Mouse (Mus musculus) C2C12 (cell line): ENCODE measurements around the gene Shkbp1. TPM values are rescaled to one million over a fixed set of nuclear protein-coding genes. Genes with fewer than 3 reads are reported as not detected.

ENCODE experiments used
- H3K27me3 ChIP-seq: one replicate; pipeline ENCODE4 v1.6.1; 2011; ENCODE audit not compliant: control insufficient read depth, insufficient read depth, insufficient read length
- H3K36me3 ChIP-seq: one replicate; pipeline ENCODE4 v1.6.1; 2011; ENCODE audit not compliant: control insufficient read depth, insufficient read depth
- H3K4me3 ChIP-seq: one replicate; pipeline ENCODE4 v1.5.1; 2011; ENCODE audit warnings: mild to moderate bottlenecking, control low read depth; ENCODE audit not compliant: poor library complexity, insufficient read depth, severe bottlenecking
- H3K79me2 ChIP-seq: one replicate; pipeline ENCODE4 v1.6.1; 2011; ENCODE audit not compliant: control insufficient read depth, insufficient read depth
- H3K79me3 ChIP-seq: one replicate; pipeline ENCODE4 v1.6.1; 2011; ENCODE audit warnings: low read depth, control low read depth
- H3ac ChIP-seq: one replicate; pipeline ENCODE3; 2011; ENCODE audit warnings: low read depth; ENCODE audit not compliant: control insufficient read depth, insufficient read length
- CEBPB ChIP-seq: IDR thresholded peaks from one replicate; pipeline ENCODE4 v1.6.1; 2011; ENCODE audit warnings: low read depth, mild to moderate bottlenecking, control low read depth, moderate library complexity
- CTCF ChIP-seq: IDR thresholded peaks from one replicate; pipeline ENCODE4 v1.5.1; 2011; ENCODE audit not compliant: control insufficient read depth, insufficient read depth, insufficient read length
- FOSL1 ChIP-seq: IDR thresholded peaks from one replicate; pipeline ENCODE4 v1.8.0; 2011; ENCODE audit warnings: mild to moderate bottlenecking, low read length; ENCODE audit not compliant: poor library complexity, insufficient read depth, severe bottlenecking
- MAX ChIP-seq: IDR thresholded peaks from one replicate; pipeline ENCODE4 v1.6.1; 2011; ENCODE audit warnings: mild to moderate bottlenecking, control low read depth
- MYOD1 ChIP-seq: IDR thresholded peaks from one replicate; pipeline ENCODE4 v1.6.1; 2011; ENCODE audit warnings: low read depth; ENCODE audit not compliant: control insufficient read depth, insufficient read length
- MYOG ChIP-seq: IDR thresholded peaks from one replicate; pipeline ENCODE4 v1.6.1; 2011; ENCODE audit not compliant: control insufficient read depth, insufficient read length; ENCODE audit errors: extremely low read depth
- USF1 ChIP-seq: IDR thresholded peaks from one replicate; pipeline ENCODE4 v1.6.1; 2011; ENCODE audit warnings: low read depth, mild to moderate bottlenecking, control low read depth, moderate library complexity
- polyA plus RNA-seq: library from polyadenylated mRNA; unstranded; fragments of >200 nt; fragmentation: generic; extraction: Trizol; gene quantifications from one replicate; pipeline ENCODE4 v1.2.1, GENCODE M21; 2012; ENCODE audit warnings: missing spikeins

The Shkbp1 gene
- polyA plus RNA-seq, 1 experiment = 27.6 TPM

DNA sequence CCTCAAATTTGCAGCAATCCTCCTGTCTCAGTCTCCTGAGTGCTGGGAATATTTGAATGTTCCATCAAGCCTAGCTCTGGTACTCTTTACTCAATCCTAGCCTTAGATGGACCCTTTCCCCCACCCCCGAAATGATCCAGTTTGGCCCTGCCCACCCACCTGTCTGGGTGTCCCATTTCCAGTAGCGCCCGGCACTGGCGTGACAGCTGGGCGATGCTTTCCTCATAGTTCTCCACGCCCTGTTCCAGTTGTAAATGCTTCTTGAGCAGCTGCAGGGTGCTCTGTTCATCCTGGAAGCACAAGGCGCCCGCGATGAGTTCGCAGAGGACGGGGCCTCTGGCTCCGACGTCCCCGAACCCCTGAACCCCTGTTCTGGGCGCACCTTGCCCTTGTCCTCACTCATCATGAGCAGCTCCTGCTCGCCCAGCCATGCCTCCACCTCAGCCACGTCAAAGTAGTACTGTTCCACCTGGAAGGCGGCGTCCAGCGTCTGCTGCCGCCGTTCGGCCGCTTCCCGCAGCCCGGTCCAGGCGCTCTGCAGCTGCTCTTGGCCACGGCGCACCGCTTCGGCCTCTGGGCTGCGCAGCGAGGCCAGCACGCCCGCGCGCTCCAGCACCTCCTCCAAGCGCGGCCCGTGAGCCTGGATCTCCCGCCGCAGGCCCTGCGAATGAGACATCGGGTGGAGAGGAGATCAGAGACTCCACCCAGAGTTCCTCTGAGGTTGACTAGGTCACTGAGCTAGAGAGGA lies 16.1 kb upstream of the Shkbp1 start:
- TF ChIP-seq FOSL1 (no peak), CTCF (no peak), MAX (no peak), MYOG (no peak), MYOD1 (no peak), CEBPB (no peak), USF1 (no peak)
- Histone ChIP-seq H3K79me3 (no peaks in the 10 kb centered on the region), H3ac (no peak overlapping the region), H3K36me3 (no peaks in the 10 kb centered on the region), H3K27me3 (peaks cover 48% of the 10 kb centered on the region), H3K79me2 (no peaks in the 10 kb centered on the region), H3K4me3 (no peak overlapping the region)

DNA sequence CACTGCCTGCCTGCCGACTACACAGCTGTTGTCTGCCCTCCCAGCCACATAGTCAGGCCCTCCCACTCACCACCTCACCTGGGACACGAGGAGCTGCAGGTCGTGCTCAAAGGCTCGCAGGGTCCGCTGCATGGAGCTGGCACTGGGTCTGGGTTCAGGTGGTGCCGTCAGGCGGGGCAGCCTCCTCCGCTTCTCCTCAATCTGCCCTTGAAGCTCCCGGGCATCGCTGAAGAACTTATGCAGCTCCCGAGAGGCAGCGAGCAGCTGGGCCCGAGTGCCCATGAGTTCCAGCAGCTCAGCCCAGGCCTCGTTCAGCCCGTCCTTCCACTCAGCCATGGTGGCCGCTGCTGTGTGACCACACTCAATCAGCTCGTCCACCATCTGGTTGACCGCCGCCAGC lies 13.3 kb upstream of the Shkbp1 start:
- Histone ChIP-seq H3K4me3 (no peak overlapping the region), H3K27me3 (peaks cover 36% of the 10 kb centered on the region), H3K79me3 (no peaks in the 10 kb centered on the region), H3K36me3 (no peaks in the 10 kb centered on the region), H3ac (no peak overlapping the region), H3K79me2 (no peaks in the 10 kb centered on the region)
- TF ChIP-seq MYOD1 = no peak
- TF ChIP-seq MYOG = no peak
- TF ChIP-seq CTCF = no peak
- TF ChIP-seq FOSL1 = no peak
- no peak for TF ChIP-seq CEBPB
- TF ChIP-seq USF1 = no peak
- TF ChIP-seq MAX = no peak

DNA sequence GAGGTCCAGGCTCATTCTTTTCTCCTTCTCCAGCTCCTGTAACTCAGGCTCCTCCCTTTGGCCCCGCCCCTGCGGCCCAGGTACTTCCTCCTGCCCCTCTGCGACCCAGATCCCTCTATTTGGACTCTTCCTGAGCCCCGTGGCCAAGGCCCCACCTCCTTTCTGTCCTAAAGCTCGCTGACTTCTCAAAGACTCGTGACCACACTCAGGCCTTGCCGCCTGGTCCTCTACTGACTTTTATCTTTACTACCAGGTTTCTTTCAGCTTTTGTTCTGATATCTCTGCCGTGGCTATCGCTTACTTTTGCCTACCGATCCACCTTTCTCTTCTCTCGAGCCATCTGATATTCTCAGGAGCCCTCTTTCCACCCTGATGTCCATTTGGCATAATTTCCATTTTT lies 12.2 kb upstream of the Shkbp1 start:
- H3ac ChIP-seq = no peak overlapping the region
- no peak for TF ChIP-seq MAX
- no peak for TF ChIP-seq CTCF
- no peak for TF ChIP-seq MYOD1
- no peak for TF ChIP-seq FOSL1
- no peak for TF ChIP-seq USF1
- TF ChIP-seq CEBPB = no peak
- no peak for TF ChIP-seq MYOG
- no peaks in the 10 kb centered on the region for H3K79me3 ChIP-seq
- peaks cover 32% of the 10 kb centered on the region for H3K27me3 ChIP-seq
- H3K36me3 ChIP-seq = no peaks in the 10 kb centered on the region
- H3K79me2 ChIP-seq = no peaks in the 10 kb centered on the region
- no peak overlapping the region for H3K4me3 ChIP-seq

DNA sequence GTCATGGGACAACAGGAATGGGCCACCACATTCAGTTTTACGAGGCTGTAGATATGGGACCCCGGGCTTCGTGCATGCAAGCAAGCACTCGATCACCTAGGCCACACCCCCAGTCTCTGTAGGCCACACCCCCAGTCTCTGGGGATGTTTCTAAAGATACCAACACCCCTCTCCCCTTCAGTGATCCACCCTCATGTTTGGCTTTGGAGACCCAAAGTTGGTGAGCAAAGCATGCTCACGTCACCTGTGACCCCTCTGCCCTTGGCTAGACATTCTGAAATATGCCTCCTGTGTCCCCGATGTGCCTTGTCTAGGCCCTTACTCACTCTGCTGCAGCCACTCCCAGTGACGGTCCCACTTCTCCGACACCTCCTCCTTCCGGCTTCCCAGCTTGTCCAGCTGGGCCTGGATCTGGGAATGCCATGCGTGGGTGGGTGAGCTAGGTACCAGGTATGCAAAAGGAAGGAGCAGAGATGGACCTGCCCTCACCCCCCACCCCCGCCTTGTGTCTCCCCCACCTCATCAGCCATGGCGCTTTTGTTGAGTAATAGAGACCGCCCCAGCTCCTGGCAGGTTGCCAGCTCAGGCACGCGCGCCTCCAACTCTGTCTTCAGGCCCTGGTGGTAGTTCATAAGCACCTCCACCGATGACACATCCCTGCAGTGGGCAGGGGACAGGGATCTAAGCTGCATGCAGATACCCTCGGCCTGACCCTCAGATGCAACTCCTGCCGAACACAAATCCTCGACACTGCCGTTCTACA lies 10.4 kb upstream of the Shkbp1 start:
- peaks cover 19% of the 10 kb centered on the region for H3K27me3 ChIP-seq
- no peak for TF ChIP-seq MYOD1
- no peak for TF ChIP-seq MYOG
- TF ChIP-seq CTCF = no peak
- TF ChIP-seq MAX = no peak
- no peak for TF ChIP-seq FOSL1
- no peak for TF ChIP-seq CEBPB
- TF ChIP-seq USF1 = no peak
- no peak overlapping the region for H3K4me3 ChIP-seq
- H3ac ChIP-seq = no peak overlapping the region
- H3K79me2 ChIP-seq = no peaks in the 10 kb centered on the region
- no peaks in the 10 kb centered on the region for H3K79me3 ChIP-seq
- no peaks in the 10 kb centered on the region for H3K36me3 ChIP-seq

DNA sequence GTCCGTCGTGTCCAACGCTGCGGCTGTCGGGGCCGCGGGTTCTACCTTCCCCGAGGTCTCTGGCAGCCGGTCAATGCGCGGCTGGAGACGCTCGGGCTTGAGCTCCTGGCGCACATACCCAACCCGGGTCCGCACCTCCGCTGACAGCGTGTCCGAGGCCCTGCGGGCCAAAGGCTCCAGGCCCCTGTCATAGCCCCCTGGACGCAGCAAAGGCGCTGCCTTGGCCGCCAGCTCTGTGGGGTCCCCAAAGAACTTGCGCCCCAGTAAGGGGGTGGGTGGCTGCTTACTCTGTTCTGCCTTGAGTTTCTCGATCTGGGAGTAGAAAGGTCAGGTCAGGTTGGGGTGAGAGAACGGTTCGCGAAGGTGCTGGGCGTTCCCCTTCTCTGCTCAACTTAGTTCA lies 8.6 kb upstream of the Shkbp1 start:
- no peaks in the 10 kb centered on the region for H3K79me2 ChIP-seq

More for the DNA sequence above, 8.6 kb upstream of the Shkbp1 start:
- Histone ChIP-seq H3ac (no peak overlapping the region), H3K4me3 (no peak overlapping the region), H3K27me3 (peaks cover 10% of the 10 kb centered on the region), H3K79me3 (no peaks in the 10 kb centered on the region), H3K36me3 (no peaks in the 10 kb centered on the region)
- no peak for TF ChIP-seq USF1
- no peak for TF ChIP-seq CTCF
- no peak for TF ChIP-seq CEBPB
- TF ChIP-seq MAX = no peak
- no peak for TF ChIP-seq MYOG
- no peak for TF ChIP-seq MYOD1
- TF ChIP-seq FOSL1 = no peak
